Mouse (Mus musculus): ENCODE results near the gene Depdc7. TPM values are rescaled to one million over a fixed set of nuclear protein-coding genes. Genes with fewer than 3 reads are reported as not detected.
A peak's percentile ranks its signal among the peaks of the same experiment; 100 is the strongest.

The Depdc7 gene
- polyA plus RNA-seq, 1 experiment from 2014 or later = 14.0 TPM

DNA sequence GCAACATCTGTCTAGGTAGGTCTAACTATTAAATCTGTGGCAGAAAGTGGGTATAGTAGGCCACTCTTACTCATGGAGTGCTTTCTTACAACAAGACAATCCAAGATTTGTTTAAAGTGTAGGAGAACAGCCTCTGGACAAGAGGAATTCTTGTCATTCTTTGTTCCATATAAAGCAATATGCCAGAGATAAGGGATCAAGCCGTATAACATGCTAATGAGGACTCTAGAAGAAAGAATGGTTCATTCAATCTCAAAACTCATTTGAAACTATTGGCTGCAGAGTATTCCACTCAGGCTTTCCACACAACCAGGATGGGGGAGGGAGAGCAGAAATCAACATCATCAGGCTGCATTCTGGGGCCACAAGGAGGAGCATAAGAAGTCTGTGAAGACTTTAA lies 15.3 kb downstream of the Depdc7 start:
- no peaks in the 10 kb centered on the region for H3K36me3 ChIP-seq (ENCODE audit: control insufficient read depth, insufficient read depth)
- no peak overlapping the region for H3K27ac ChIP-seq (ENCODE audit: low read length)
- no peak overlapping the region for H3K9ac ChIP-seq (ENCODE audit: low read depth, low read length)
- H3K4me1 ChIP-seq (ENCODE audit: control insufficient read depth, low read depth, low read length) = no peaks in the 10 kb centered on the region
- H3K4me2 ChIP-seq (ENCODE audit: low read depth, low read length) = no peak overlapping the region
- ATAC-seq (ENCODE audit: low read depth) = no peak
- no peak overlapping the region for H3K4me3 ChIP-seq (ENCODE audit: low read depth, low read length)
- WGBS (ENCODE audit: insufficient replicate concordance) = 63% methylated on average over 1 of the region's 1 CpGs
- no peaks in the 10 kb centered on the region for H3K27me3 ChIP-seq (ENCODE audit: control insufficient read depth, insufficient read depth, low read depth, low read length)
- H3K9me3 ChIP-seq (replicated peaks; ENCODE audit: control insufficient read depth, low read length) = no peaks in the 10 kb centered on the region

DNA sequence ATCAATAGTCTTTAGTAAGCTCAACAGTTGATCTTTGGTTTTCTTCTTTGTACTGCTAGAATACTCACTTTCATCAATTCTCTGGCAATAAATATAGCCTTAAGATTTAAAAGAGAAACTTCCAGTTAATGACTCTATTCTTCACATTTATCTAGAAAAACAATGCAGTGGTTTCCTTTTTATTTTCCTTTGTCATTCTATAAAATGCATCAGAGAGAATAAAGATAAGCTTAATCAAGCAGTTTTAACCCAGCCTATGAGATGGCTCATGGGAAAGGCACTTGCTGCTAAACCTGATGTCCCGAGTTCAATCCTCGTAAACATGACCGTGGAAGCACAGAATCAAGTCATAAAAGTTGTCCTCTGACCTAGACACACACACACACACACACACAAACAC lies 20.7 kb downstream of the Depdc7 start:
- Histone ChIP-seq H3K27me3 (ENCODE audit: control insufficient read depth, insufficient read depth, low read depth, low read length) (no peaks in the 10 kb centered on the region), H3K9ac (ENCODE audit: low read depth, low read length) (no peak overlapping the region), H3K4me2 (ENCODE audit: low read depth, low read length) (no peak overlapping the region), H3K27ac (ENCODE audit: low read length) (no peak overlapping the region), H3K4me1 (ENCODE audit: control insufficient read depth, low read depth, low read length) (no peaks in the 10 kb centered on the region; the same call in 1 of the 2 replicates), H3K9me3 (replicated peaks; ENCODE audit: control insufficient read depth, low read length) (no peaks in the 10 kb centered on the region), H3K36me3 (ENCODE audit: control insufficient read depth, insufficient read depth) (no peaks in the 10 kb centered on the region), H3K4me3 (ENCODE audit: low read depth, low read length) (no peak overlapping the region)
- 50% methylated on average over 3 of the region's 3 CpGs for WGBS (ENCODE audit: insufficient replicate concordance)
- no peak for ATAC-seq (ENCODE audit: low read depth)

DNA sequence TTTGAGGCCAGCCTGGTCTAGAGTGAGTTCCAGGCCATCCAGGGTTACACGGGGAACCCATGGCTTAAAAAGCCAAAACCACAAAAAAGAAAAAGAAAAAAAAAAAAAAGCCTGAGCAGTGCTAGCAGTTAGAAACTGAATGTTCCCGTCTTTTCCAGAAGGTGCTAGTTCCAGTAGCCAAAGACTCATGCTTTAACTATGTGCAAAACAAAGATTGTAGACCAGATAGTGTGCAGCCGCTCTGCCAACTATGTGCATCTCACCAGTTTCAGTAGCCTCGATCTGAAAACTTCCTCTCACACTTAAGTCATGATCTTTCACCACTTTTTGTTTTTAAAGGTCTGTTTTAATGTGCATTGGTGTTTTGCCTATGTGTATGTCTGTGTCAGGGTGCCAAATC lies 24.9 kb downstream of the Depdc7 start:
- WGBS (ENCODE audit: insufficient replicate concordance) = 46% methylated on average over 4 of the region's 4 CpGs

DNA sequence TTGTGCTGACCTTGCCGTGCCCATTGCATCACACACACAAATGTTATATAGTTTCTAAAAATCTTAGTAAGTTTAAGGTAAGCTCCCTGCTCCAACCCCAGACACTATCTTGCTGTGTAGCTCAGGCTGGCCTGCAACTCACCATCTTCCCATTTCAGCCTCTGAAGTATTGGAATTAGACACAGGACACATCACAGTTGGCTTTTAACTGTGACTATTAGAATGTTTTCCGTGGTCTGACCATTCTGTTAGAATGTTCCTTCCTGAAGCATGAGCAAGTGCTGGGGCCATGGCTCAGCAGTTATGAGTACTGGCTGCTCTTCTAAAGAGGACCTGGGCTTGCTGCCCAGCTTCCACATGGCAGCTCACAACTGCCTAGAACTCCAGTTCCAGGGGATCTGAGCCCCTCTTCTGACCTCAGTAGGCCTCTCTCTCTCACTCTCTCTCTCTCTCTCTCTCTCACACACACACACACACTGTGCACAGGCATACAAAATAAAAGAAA lies 25.4 kb downstream of the Depdc7 start:
- Histone ChIP-seq H3K27me3 (ENCODE audit: control insufficient read depth, insufficient read depth, low read depth, low read length) (peaks cover 4% of the 10 kb centered on the region), H3K4me2 (ENCODE audit: low read depth, low read length) (no peak overlapping the region), H3K27ac (ENCODE audit: low read length) (no peak overlapping the region), H3K4me1 (ENCODE audit: control insufficient read depth, low read depth, low read length) (no peaks in the 10 kb centered on the region; the same call in 1 of the 2 replicates), H3K4me3 (ENCODE audit: low read depth, low read length) (no peak overlapping the region), H3K9me3 (replicated peaks; ENCODE audit: control insufficient read depth, low read length) (no peaks in the 10 kb centered on the region), H3K36me3 (ENCODE audit: control insufficient read depth, insufficient read depth) (no peaks in the 10 kb centered on the region), H3K9ac (ENCODE audit: low read depth, low read length) (no peak overlapping the region)
- ATAC-seq (ENCODE audit: low read depth) = no peak
- WGBS (ENCODE audit: insufficient replicate concordance) = 53% methylated on average over 2 of the region's 2 CpGs

More for the DNA sequence above, 24.9 kb downstream of the Depdc7 start:
- no peak overlapping the region for H3K4me3 ChIP-seq (ENCODE audit: low read depth, low read length)
- H3K27me3 ChIP-seq (ENCODE audit: control insufficient read depth, insufficient read depth, low read depth, low read length) = no peaks in the 10 kb centered on the region
- no peaks in the 10 kb centered on the region for H3K9me3 ChIP-seq (replicated peaks; ENCODE audit: control insufficient read depth, low read length)
- no peak overlapping the region for H3K4me2 ChIP-seq (ENCODE audit: low read depth, low read length)
- H3K36me3 ChIP-seq (ENCODE audit: control insufficient read depth, insufficient read depth) = no peaks in the 10 kb centered on the region
- H3K9ac ChIP-seq (ENCODE audit: low read depth, low read length) = no peak overlapping the region
- no peak overlapping the region for H3K27ac ChIP-seq (ENCODE audit: low read length)
- no peaks in the 10 kb centered on the region; the same call in 1 of the 2 replicates for H3K4me1 ChIP-seq (ENCODE audit: control insufficient read depth, low read depth, low read length)
- ATAC-seq (ENCODE audit: low read depth) = no peak

DNA sequence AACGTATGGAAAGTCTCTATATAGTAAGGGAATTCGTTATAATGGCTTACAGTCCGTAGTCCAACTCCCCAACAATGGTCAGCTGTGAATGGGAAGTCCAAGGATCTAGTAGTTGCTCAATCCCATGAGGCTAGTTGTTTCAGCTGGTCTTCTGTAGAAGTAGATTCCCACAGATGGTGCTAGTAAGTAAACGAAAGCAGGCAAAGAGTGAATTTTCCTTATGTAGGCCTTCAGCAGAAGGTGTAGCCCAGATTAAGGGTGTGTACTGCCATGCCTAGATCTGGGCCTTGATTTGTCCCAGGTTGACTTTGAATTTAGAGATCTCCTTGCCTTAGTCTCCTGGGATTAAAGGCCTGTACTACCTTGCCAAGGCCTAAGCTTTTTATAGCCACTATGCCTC lies 26.4 kb downstream of the Depdc7 start, which contains the start of gene Pin1rt1:
TSS of gene Pin1rt1 (minus strand) at position 101 of the 400 bp plus-strand sequence.
- Histone ChIP-seq H3K36me3 (ENCODE audit: control insufficient read depth, insufficient read depth) (no peaks in the 10 kb centered on the region), H3K9ac (ENCODE audit: low read depth, low read length) (no peak within 1 kb of the TSS), H3K4me1 (ENCODE audit: control insufficient read depth, low read depth, low read length) (peaks cover 2% of the 10 kb centered on the region; the same call in 1 of the 2 replicates), H3K4me3 (ENCODE audit: low read depth, low read length) (no peak within 1 kb of the TSS), H3K27me3 (ENCODE audit: control insufficient read depth, insufficient read depth, low read depth, low read length) (peaks cover 14% of the 10 kb centered on the region), H3K27ac (ENCODE audit: low read length) (no peak within 1 kb of the TSS), H3K4me2 (ENCODE audit: low read depth, low read length) (no peak within 1 kb of the TSS), H3K9me3 (replicated peaks; ENCODE audit: control insufficient read depth, low read length) (no peaks in the 10 kb centered on the region)
- no peak for ATAC-seq (ENCODE audit: low read depth)
- WGBS (ENCODE audit: insufficient replicate concordance) = 64% methylated on average over 4 of the region's 4 CpGs

DNA sequence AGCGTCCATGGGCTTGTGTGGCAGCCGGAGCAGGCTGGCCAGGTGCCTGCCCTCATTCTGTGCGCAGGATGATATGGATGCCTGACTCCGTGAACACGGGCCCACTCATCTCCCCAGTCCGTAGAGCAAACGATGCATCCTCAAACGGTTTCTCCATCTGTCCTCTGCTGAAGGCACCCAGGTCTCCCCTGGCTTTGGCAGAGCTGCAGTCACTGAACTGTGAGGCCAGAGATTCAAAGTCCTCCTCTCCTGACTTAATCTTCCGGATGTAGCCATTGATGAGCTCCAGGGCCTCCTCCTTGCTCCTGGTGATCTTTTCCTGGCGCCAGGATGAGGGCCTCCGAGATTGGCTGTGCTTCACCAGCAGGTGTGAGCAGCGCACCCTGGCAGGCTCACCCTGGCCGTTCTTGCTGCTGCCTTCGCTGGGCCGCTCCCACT lies 28.4 kb downstream of the Depdc7 start:
- Histone ChIP-seq H3K36me3 (ENCODE audit: control insufficient read depth, insufficient read depth) (no peaks in the 10 kb centered on the region), H3K4me3 (ENCODE audit: low read depth, low read length) (no peak overlapping the region), H3K9me3 (replicated peaks; ENCODE audit: control insufficient read depth, low read length) (no peaks in the 10 kb centered on the region), H3K4me2 (ENCODE audit: low read depth, low read length) (no peak overlapping the region), H3K9ac (ENCODE audit: low read depth, low read length) (no peak overlapping the region), H3K27me3 (ENCODE audit: control insufficient read depth, insufficient read depth, low read depth, low read length) (peaks cover 26% of the 10 kb centered on the region), H3K27ac (ENCODE audit: low read length) (no peak overlapping the region), H3K4me1 (ENCODE audit: control insufficient read depth, low read depth, low read length) (peaks cover 2% of the 10 kb centered on the region; the same call in 1 of the 2 replicates)
- 60% methylated on average over 15 of the region's 15 CpGs for WGBS (ENCODE audit: insufficient replicate concordance)
- ATAC-seq (ENCODE audit: low read depth) = no peak

DNA sequence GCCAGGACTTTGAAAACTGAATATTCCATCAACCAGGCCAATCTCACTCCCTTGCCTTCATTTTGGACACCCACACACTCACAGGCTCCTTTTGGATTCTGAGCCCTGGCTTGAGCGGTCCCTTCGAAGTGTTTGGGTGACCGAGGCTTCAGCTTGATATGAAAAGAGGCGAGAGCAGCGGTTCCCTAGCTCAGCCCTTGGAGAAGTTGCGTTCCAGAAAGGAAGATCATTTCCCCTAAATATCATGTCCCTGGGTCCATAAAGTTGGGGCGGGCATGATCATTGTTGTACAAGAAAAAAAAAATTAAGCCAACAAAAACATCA lies 30.2 kb downstream of the Depdc7 start:
- no peaks in the 10 kb centered on the region for H3K9me3 ChIP-seq (replicated peaks; ENCODE audit: control insufficient read depth, low read length)
- H3K36me3 ChIP-seq (ENCODE audit: control insufficient read depth, insufficient read depth) = no peaks in the 10 kb centered on the region
- H3K4me3 ChIP-seq (ENCODE audit: low read depth, low read length) = peak overlapping the region; percentile 70
- WGBS (ENCODE audit: insufficient replicate concordance) = 4% methylated on average over 7 of the region's 7 CpGs
- peaks cover 26% of the 10 kb centered on the region for H3K27me3 ChIP-seq (ENCODE audit: control insufficient read depth, insufficient read depth, low read depth, low read length)
- H3K4me1 ChIP-seq (ENCODE audit: control insufficient read depth, low read depth, low read length) = peaks cover 2% of the 10 kb centered on the region; the same call in 1 of the 2 replicates
- peak overlapping the region; percentile 73 for H3K4me2 ChIP-seq (ENCODE audit: low read depth, low read length)
- H3K27ac ChIP-seq (ENCODE audit: low read length) = no peak overlapping the region
- 0 out of 2 replicates have a peak, but pooled peaks have one; percentile 11 for ATAC-seq (ENCODE audit: low read depth)
- H3K9ac ChIP-seq (ENCODE audit: low read depth, low read length) = peak overlapping the region; percentile 54

DNA sequence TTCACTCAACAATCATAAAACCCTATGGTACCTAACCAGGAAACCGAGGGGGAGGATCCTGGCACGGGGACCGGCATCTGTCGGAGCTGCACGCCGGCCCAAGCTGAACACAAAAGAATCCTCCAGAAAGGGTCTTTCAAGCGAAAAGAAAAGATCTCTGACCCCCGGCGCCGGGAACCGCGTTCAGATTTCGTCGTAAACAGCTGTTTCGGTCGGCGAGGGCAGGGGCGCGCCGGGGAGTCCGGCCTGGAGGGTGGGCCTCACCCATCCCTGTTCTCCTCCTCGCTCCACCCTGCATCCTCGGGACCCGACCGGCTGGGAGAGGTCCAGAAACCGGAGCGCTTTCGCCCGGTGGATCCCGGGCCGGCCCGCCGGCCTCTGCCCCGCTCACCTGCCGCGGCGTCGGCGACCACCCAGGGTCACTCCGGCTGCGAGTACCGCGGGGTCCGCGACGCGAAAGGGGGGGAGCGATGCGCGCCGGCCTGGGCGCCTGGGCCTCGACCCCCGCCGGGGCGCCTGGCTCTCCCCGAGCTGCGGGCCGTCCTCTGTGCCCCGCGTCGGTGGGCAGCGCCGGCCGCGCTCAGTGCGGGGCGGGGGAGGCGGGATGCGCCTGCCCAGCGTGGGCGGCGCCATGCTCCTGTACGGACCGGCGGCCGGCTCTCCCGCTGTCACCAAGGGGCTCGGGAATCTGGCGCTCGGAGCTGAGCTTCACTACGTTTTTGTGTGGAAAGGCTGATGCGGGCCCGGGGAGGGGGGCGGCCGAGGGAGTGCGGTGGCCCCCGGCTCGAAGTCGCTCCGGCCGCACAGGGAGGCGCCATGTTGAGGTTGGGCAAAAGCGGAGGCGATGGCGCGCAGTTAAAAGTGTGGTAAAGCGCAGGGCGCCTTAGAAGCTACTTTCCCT lies 30.8 kb downstream of the Depdc7 start, which contains the start of gene Tcp11l1:
TSS of gene Tcp11l1 (minus strand) at position 585 of the 901 bp plus-strand sequence.
- H3K4me1 ChIP-seq (ENCODE audit: control insufficient read depth, low read depth, low read length) = peaks cover 2% of the 10 kb centered on the region; the same call in 1 of the 2 replicates
- H3K9ac ChIP-seq (ENCODE audit: low read depth, low read length) = peak within 1 kb of the TSS; percentile 54
- peak within 1 kb of the TSS; percentile 73 for H3K4me2 ChIP-seq (ENCODE audit: low read depth, low read length)
- H3K27ac ChIP-seq (ENCODE audit: low read length) = no peak within 1 kb of the TSS
- H3K9me3 ChIP-seq (replicated peaks; ENCODE audit: control insufficient read depth, low read length) = no peaks in the 10 kb centered on the region
- peak within 1 kb of the TSS; percentile 70 for H3K4me3 ChIP-seq (ENCODE audit: low read depth, low read length)
- H3K27me3 ChIP-seq (ENCODE audit: control insufficient read depth, insufficient read depth, low read depth, low read length) = peaks cover 26% of the 10 kb centered on the region
- H3K36me3 ChIP-seq (ENCODE audit: control insufficient read depth, insufficient read depth) = no peaks in the 10 kb centered on the region
- ATAC-seq (ENCODE audit: low read depth) = peak; percentile 64; the same call in 1 of the 2 replicates
- under 1% methylated on average over 72 of the region's 99 CpGs for whole genome bisulfite sequencing (ENCODE audit: insufficient replicate concordance)
